15 mouse cellular contexts compared by ENCODE assay signal in genomic region chr8:88605361-88606040, GRCm38 (mm10). TPM values are rescaled to one million over a fixed set of nuclear protein-coding genes. Genes with fewer than 3 reads are reported as not detected.
DNase-seq lines count a peak whose midpoint lies in the region; ATAC-seq and TF ChIP-seq lines count a peak whose summit lies in the region.
"Had no signal": no experiment of that assay in that cellular context is flagged by ENCODE, and none has a peak within 500 bp of the region (broad histone marks: within the 10 kb centered on the region; RNA-seq: fewer than 3 reads in every experiment).

No protein-coding gene starts in this region.

- no peak for ATAC-seq in kidney, embryonic 14.5 days (ENCODE audit: low FRiP score, low TSS enrichment)
- no peak for ATAC-seq in stomach, postnatal 0 days (ENCODE audit: low FRiP score, low TSS enrichment)

- H3K27me3 ChIP-seq in kidney, embryonic 14.5 days (ENCODE audit: control insufficient read depth, insufficient read depth, low read length) = no peaks in the 10 kb centered on the region
- H3K27me3 ChIP-seq in stomach, postnatal 0 days (ENCODE audit: control insufficient read depth, insufficient read depth, low read length) = no peaks in the 10 kb centered on the region
- H3K27me3 ChIP-seq: intestine, embryonic 15.5 days; midbrain, embryonic 12.5 days had no signal

- H3K36me3 ChIP-seq in kidney, embryonic 14.5 days (ENCODE audit: control insufficient read depth, insufficient read depth, low read length) = no peaks in the 10 kb centered on the region
- no peaks in the 10 kb centered on the region for H3K36me3 ChIP-seq in stomach, postnatal 0 days (ENCODE audit: control insufficient read depth, insufficient read depth, low read length)
- H3K36me3 ChIP-seq: heart, embryonic 12.5 days; intestine, embryonic 15.5 days; midbrain, embryonic 12.5 days had no signal

- H3K4me3 ChIP-seq in kidney, embryonic 14.5 days (ENCODE audit: low read length) = no peak overlapping the region
- H3K4me3 ChIP-seq in stomach, postnatal 0 days (ENCODE audit: low read depth, low read length) = no peak overlapping the region
- H3K4me3 ChIP-seq: heart, embryonic 12.5 days; intestine, embryonic 15.5 days; midbrain, embryonic 12.5 days had no signal

- TF ChIP-seq EP300 in stomach, postnatal 0 days (optimal IDR thresholded peaks at IDR 0.05) = no peak

- H3K4me1 ChIP-seq in kidney, embryonic 14.5 days (ENCODE audit: control insufficient read depth, insufficient read depth, low read length) = peaks cover 22% of the 10 kb centered on the region
- no peaks in the 10 kb centered on the region for H3K4me1 ChIP-seq in stomach, postnatal 0 days (replicated peaks; ENCODE audit: control insufficient read depth, insufficient read depth)

- DNase-seq in cerebellum, postnatal 10 days = peak; percentile 63 to 68
- DNase-seq in cerebellum, adult 9-10 months = no peak
- DNase-seq in kidney, postnatal 14 days = peak; percentile 40
- peak; percentile 36 for DNase-seq in embryo, embryonic 11 days
- DNase-seq in lung, postnatal 14 days = peak; percentile 51
- DNase-seq in stomach, postnatal 0 days (ENCODE audit: low spot score) = no peak
- no peak for DNase-seq in liver
- DNase-seq: B cell, adult 2 months; cerebellum, adult 8-10 months; spleen, adult 18-20 months; thymus, adult 18-20 months had no signal

- peaks cover 7% of the 10 kb centered on the region; the same call in 1 of the 2 replicates for H3K9me3 ChIP-seq in kidney, embryonic 14.5 days (ENCODE audit: control insufficient read depth, low read length)
- peaks cover 3% of the 10 kb centered on the region; the same call in 1 of the 2 replicates for H3K9me3 ChIP-seq in stomach, postnatal 0 days (ENCODE audit: control insufficient read depth, low read length)
- H3K9me3 ChIP-seq: intestine, embryonic 15.5 days had no signal

- H3K4me2 ChIP-seq in kidney, embryonic 14.5 days (replicated peaks; ENCODE audit: low read depth, low read length) = no peak overlapping the region
- H3K4me2 ChIP-seq in stomach, postnatal 0 days (replicated peaks; ENCODE audit: low read depth) = no peak overlapping the region
- H3K4me2 ChIP-seq: heart, embryonic 12.5 days; intestine, embryonic 15.5 days had no signal

- WGBS in kidney, embryonic 14.5 days = 36% methylated on average over 13 of the region's 13 CpGs
- WGBS in stomach, postnatal 0 days = 28% methylated on average over 13 of the region's 13 CpGs

- TF ChIP-seq CTCF in stomach, postnatal 0 days (IDR thresholded peaks at IDR 0.05; ENCODE audit: low read depth) = no peak

- no peak overlapping the region for H3K9ac ChIP-seq in kidney, embryonic 14.5 days (ENCODE audit: low read depth, low read length)
- no peak overlapping the region for H3K9ac ChIP-seq in stomach, postnatal 0 days (ENCODE audit: low read length)
- H3K9ac ChIP-seq: heart, embryonic 12.5 days; intestine, embryonic 15.5 days; midbrain, embryonic 12.5 days had no signal

- no peak overlapping the region for H3K27ac ChIP-seq in kidney, embryonic 14.5 days (ENCODE audit: low read depth, low read length)
- no peak overlapping the region for H3K27ac ChIP-seq in stomach, postnatal 0 days (replicated peaks)

RNA-seq across cellular contexts. Expression of gene Snx20, which starts 30.4 kb away (rescaled TPM):
- polyA plus RNA-seq in kidney, embryonic 14.5 days (2014; fragmentation: Nextera tagmentation; extraction: Ambion mirVana) = 2.2 and 2.3 TPM in 2 replicates
- polyA plus RNA-seq in stomach, postnatal 0 days (2015; fragmentation: Nextera tagmentation; extraction: Ambion mirVana) = 2.0 and 2.1 TPM in 2 replicates

RNA-seq across cellular contexts. Expression of gene Nod2, which starts 41.6 kb away (rescaled TPM):
- polyA plus RNA-seq in kidney, embryonic 14.5 days (2014; fragmentation: Nextera tagmentation; extraction: Ambion mirVana) = 0.11 and 0.15 TPM in 2 replicates
- polyA plus RNA-seq in stomach, postnatal 0 days (2015; fragmentation: Nextera tagmentation; extraction: Ambion mirVana) = 0.12 and 0.15 TPM in 2 replicates

Comparison
In these comparisons a context has a peak if more than half of its experiments do, and no peak if none do; other contexts are left out.
1. DNase-seq: peak in cerebellum, postnatal 10 days (2 of 2), kidney, postnatal 14 days (single experiment), embryo, embryonic 11 days (single experiment) and lung, postnatal 14 days (single experiment); none in cerebellum, adult 9-10 months (single experiment), stomach, postnatal 0 days (single experiment) and liver (single experiment).